Mouse (Mus musculus) embryo, embryonic 11 days (tissue): Measurements from ENCODE around the gene Brip1.
A peak's percentile ranks its signal among the peaks of the same experiment; 100 is the strongest.

Experiments used
- DNase-seq: peaks from one replicate; pipeline ENCODE4 v3.0.0-alpha.2; 2015

The Brip1 gene

DNA sequence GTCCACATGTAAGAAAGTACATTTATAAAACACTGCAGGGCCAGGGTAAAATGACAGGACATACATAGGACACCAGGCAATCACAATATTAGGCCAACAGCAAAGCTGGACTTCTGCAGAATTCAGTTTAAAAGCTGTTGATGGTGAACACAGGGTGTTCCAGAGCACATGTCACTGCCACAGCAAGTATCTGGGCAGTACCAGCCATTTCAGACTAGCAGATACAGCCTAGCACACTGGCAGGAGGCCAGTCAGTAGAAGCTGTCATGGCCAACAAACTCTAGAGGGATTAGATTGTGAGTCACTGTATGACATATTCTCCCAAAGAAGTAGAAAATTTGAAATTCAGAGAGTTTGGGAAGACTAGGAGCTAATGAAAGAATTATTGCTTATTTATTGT lies 94.4 kb downstream of the Brip1 start:
- DNase-seq, result no peak

- no peak for DNase-seq
Measured at GRCm38 (mm10) chr11:86101191-86101590, 99.8 kb downstream of the Brip1 start.

DNA sequence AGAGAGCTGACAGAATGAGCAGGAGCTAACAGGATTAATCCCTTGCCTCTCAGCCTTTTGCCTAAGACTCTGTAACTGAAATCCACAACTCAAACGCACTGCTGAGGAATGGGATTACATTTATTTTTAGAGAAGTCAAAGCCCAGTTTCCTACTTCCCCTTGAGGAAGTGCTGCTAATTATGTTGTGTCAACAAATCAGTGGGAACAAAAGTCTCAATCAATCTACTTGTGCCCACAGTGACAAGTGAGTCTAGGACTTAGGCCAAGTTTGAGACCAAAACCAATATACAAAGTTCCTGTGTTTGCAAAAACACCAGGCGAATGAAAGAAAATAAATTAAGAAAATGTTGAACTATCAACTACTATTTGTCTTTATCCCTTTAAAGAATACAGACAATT lies 101.7 kb downstream of the Brip1 start:
- no peak for DNase-seq

- no peak for DNase-seq
Measured at GRCm38 (mm10) chr11:86088815-86089214, 112.2 kb downstream of the Brip1 start.

GRCm38 (mm10) chr11:86084522-86084921 lies 116.5 kb downstream of the Brip1 start:
- no peak for DNase-seq

DNA sequence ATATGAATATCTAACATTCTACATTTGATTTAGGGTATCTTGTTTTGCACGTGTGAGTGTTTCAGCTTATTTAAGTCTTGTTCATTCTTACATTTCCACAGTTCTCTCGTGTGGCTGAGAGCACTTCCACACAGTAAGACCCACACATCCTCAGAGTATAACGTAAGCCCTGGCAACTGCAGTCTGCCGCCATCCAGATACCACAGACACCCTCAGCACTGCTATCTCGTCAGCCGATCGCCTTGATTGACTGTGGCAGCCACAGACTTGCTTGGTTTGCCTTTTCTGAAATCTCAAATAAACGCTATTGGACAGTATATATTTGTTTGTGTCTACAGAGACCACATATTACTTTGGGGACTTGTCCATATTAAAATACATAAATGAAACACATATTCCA lies 123.0 kb downstream of the Brip1 start:
- DNase-seq, result no peak

GRCm38 (mm10) chr11:86076966-86077365 lies 124.0 kb downstream of the Brip1 start:
- no peak for DNase-seq

GRCm38 (mm10) chr11:86076403-86076802 lies 124.6 kb downstream of the Brip1 start:
- no peak for DNase-seq

GRCm38 (mm10) chr11:86075371-86075770 lies 125.6 kb downstream of the Brip1 start:
- no peak for DNase-seq

- no peak for DNase-seq
Measured at GRCm38 (mm10) chr11:86068651-86069050, 132.3 kb downstream of the Brip1 start.

- DNase-seq, result peak; percentile 48
Measured at GRCm38 (mm10) chr11:86067154-86067553, 133.8 kb downstream of the Brip1 start.

GRCm38 (mm10) chr11:86064881-86065280 lies 136.1 kb downstream of the Brip1 start:
- no peak for DNase-seq

- no peak for DNase-seq
Measured at GRCm38 (mm10) chr11:86061243-86061642, 139.8 kb downstream of the Brip1 start.

DNA sequence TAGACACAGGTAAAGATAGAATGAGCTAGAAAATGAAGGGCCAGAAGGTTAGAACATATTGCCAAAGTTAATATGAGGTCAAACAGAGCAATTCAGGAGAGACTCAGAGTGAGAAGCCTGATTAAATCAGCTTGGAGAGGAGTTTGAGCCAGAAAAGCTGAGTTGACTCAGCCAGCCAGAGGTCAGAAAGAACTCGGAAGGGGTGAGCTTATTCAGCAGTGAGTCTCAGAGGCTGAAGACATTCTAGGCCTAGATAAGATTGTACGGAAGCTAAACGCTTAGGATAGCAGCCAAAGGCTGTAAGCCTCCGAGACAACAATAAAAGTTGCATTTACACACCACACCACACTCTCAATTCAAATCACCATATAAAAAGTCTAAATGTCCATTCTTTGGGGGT lies 141.9 kb downstream of the Brip1 start:
- DNase-seq, result no peak

DNA sequence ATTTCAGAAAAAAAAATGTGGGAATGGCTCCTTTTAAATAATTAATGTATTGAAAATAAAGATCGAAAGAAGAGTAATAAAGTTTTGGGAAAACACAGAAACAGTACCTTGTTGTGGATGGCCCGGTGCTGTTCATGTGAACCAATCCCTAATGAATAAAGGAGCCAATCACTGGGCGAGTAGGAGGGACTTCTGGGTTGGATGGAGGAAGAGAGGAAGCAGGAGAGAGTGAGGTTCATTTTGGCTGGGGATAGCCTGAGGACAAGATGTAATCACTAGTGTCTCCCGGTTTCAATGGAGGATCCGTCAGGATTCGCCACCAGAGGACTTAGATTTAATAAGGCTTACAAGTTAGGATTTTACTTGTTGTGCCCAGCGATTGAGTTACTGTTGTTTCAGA lies 145.2 kb downstream of the Brip1 start:
- no peak for DNase-seq

GRCm38 (mm10) chr11:86051383-86051782 lies 149.6 kb downstream of the Brip1 start:
- peak; percentile 70 for DNase-seq

DNA sequence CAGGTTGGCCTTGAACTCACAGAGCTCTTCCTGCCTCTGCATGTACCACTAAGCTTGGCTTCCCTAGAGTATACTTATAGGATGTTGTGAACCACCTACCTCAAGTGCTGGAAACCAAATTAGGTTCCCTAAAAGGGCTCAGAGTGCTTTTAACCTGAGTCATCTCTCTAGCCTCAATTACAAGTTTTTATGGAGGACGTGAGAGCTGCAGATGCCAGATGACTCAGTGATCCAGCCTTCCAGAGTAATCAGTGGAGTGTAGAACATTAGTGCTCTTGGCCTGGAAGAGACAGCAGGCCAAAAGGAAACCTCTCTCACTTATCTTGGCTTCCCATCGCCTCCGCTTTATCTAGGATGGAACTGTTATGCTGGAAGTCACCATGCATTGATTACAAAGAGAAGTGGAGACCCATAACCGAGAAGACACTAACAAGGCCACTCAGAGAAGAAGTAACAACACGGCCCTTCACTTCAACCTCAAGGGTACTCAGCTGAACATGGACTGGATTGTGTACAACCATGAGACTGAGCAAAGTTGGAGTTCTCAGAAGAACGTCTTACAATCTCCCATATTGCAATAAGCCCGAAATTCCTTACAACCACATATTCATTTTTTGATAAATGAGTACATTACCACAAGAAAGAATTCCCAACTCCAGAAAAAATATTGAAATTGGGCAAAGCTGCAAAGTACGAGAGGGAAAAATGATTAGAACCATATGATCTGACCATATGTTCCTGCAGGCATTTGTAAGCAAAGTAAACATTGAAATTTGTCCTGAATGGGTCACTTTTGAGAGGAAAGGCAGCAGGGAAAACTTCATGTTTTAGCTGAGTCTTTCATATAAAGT lies 150.3 kb downstream of the Brip1 start:
- no peak for DNase-seq

DNA sequence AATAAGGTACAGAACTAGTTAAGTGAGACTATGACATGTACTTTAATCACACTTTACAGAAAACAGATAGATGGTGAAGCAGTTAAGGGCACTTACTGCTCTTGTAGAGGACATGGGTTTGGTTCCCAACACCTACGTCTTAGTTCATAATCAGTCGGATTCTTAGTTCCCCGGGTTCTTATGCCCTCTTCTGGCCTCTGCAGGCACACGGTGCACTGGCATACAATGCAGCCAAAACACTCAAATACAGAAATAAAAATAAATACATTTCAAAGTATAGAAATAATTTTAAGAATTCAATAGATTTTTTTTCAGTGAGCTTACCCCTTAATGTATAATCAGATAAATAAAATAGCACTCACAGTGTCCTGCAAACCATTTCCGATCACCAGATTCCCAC lies 161.0 kb downstream of the Brip1 start:
- DNase-seq, result no peak

- peak; percentile 26 for DNase-seq
Measured at GRCm38 (mm10) chr11:86039355-86039754, 161.6 kb downstream of the Brip1 start.

- no peak for DNase-seq
Measured at GRCm38 (mm10) chr11:86038701-86039100, 162.3 kb downstream of the Brip1 start.

- DNase-seq, result no peak
Measured at GRCm38 (mm10) chr11:86032910-86033309, 168.1 kb downstream of the Brip1 start.

GRCm38 (mm10) chr11:86028034-86028433 lies 173.0 kb downstream of the Brip1 start:
- no peak for DNase-seq

DNA sequence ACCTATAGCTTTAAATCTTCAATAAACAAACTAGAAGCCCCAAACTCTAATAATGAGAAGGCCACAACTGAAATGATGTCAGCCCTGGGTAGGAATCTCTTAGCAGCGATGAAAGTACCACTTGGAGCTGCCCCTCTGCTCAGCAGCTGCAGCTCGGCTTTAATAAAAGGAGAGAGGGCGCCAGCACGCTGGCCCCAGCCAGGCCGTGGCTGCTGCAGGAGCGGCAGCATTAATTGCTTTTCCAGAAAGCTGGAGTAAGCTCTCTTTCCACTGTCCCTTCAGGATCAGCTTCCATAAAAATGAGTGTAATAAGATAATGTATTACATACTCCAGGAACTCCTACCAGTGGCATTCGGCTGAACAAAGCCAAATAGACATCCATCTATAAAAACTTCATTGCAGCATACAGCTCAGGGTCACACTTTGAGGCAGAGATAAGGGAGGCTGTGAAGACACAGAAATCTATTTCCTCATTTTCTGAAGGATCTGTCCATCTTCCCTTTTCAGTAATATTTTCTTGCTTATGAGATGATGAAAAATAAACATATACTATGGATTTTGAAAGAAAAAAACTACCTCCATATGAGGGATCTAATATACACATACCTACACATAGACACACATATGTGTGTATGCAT lies 174.3 kb downstream of the Brip1 start:
- DNase-seq, result peak; percentile 71

GRCm38 (mm10) chr11:86022439-86022838 lies 178.6 kb downstream of the Brip1 start:
- DNase-seq, result no peak

- no peak for DNase-seq
Measured at GRCm38 (mm10) chr11:86020033-86020432, 181.0 kb downstream of the Brip1 start.
